Mouse (Mus musculus) kidney, embryonic 16.5 days (tissue): Measurements from ENCODE around the gene Ormdl3. TPM values are rescaled to one million over a fixed set of nuclear protein-coding genes. Genes with fewer than 3 reads are reported as not detected.
"Not testable (repeated sequence)": the region's sequence is repeated elsewhere in the genome, so short reads cannot be mapped to it uniquely, and the experiment has no call there.

ENCODE experiments used
- ATAC-seq: fragments of 200-750 bp; cut with Nextera tagmentation; 2 replicates; pipeline ENCODE4 v1.8.0; 2017; ENCODE audit warnings: moderate TSS enrichment; ENCODE audit not compliant: low FRiP score, low TSS enrichment
- H3K27ac ChIP-seq: fragments of 300-500 bp; sonication (generic); 2 replicates; pipeline ENCODE4 v1.5.1; 2014; ENCODE audit warnings: low read length
- H3K27me3 ChIP-seq: fragments of 300-500 bp; sonication (generic); 2 replicates; pipeline ENCODE4 v1.6.1; 2014; ENCODE audit warnings: low read length, control low read depth, mixed read lengths; ENCODE audit not compliant: insufficient read depth
- H3K36me3 ChIP-seq: fragments of 300-500 bp; sonication (generic); 2 replicates; pipeline ENCODE4 v1.6.1; 2014; ENCODE audit warnings: low read length, control low read depth, mixed read lengths; ENCODE audit not compliant: insufficient read depth
- H3K4me1 ChIP-seq: fragments of 300-500 bp; sonication (generic); 2 replicates; pipeline ENCODE4 v1.6.1; 2014; ENCODE audit warnings: low read length, control low read depth, mixed read lengths; ENCODE audit not compliant: insufficient read depth
- H3K4me2 ChIP-seq: fragments of 300-500 bp; sonication (generic); replicated peaks from 2 replicates; pipeline ENCODE4 v1.6.1; 2014; ENCODE audit warnings: low read depth, low read length
- H3K4me3 ChIP-seq: fragments of 300-500 bp; sonication (generic); 2 replicates; pipeline ENCODE4 v1.5.1; 2014; ENCODE audit warnings: mild to moderate bottlenecking, low read length
- H3K9ac ChIP-seq: fragments of 300-500 bp; sonication (generic); replicated peaks from 2 replicates; pipeline ENCODE4 v1.6.1; 2014; ENCODE audit warnings: low read length
- H3K9me3 ChIP-seq: fragments of 300-500 bp; sonication (generic); 2 replicates; pipeline ENCODE4 v1.6.1; 2016; ENCODE audit warnings: low read length, control low read depth
- WGBS: fragments of 180-500 bp; shearing (Covaris S2); extraction: QIAGEN DNeasy Blood & Tissue Kit; methylation state at CpG from one replicate; pipeline ENCODE4 v1.1.7; 2014; 5-methylcytosine and 5-hydroxymethylcytosine counted together
- polyA plus RNA-seq: library from polyadenylated mRNA; unstranded; fragments of >200 nt; fragmentation: Nextera tagmentation; extraction: Ambion mirVana; gene quantifications from 2 replicates; pipeline ENCODE4 v1.2.1, GENCODE M21; 2015

Gene Ormdl3
- polyA plus RNA-seq, result 67.2 and 67.6 TPM in 2 replicates

GRCm38 (mm10) chr11:98586892-98587563 lies at the start of gene Ormdl3:
TSS of gene Ormdl3 (minus strand) at chr11:98587368.
- under 1% methylated on average over 49 of the region's 49 CpGs for WGBS
- Histone ChIP-seq H3K27ac (peak within 1 kb of the TSS; percentile 73), H3K9me3 (no peaks in the 10 kb centered on the region), H3K4me3 (peak within 1 kb of the TSS; percentile 92), H3K4me2 (peak within 1 kb of the TSS; percentile 88), H3K36me3 (peaks cover 19% of the 10 kb centered on the region), H3K27me3 (peaks cover 3% of the 10 kb centered on the region; the same call in 1 of the 2 replicates), H3K9ac (peak within 1 kb of the TSS; percentile 94), H3K4me1 (peaks cover 41% of the 10 kb centered on the region)
- ATAC-seq, result peak; percentile 94

GRCm38 (mm10) chr11:98635312-98635970 lies 48.3 kb upstream of the Ormdl3 start:
- H3K27me3 ChIP-seq, H3K4me3 ChIP-seq, H3K4me1 ChIP-seq, ATAC-seq, H3K9ac ChIP-seq, H3K27ac ChIP-seq, H3K4me2 ChIP-seq, H3K9me3 ChIP-seq, H3K36me3 ChIP-seq: not testable (repeated sequence)
- 39% methylated on average over 10 of the region's 10 CpGs for WGBS

- Histone ChIP-seq H3K36me3 (no peaks in the 10 kb centered on the region), H3K27me3 (no peaks in the 10 kb centered on the region), H3K9me3 (no peaks in the 10 kb centered on the region), H3K27ac (no peak overlapping the region), H3K4me1 (no peaks in the 10 kb centered on the region), H3K4me2 (no peak overlapping the region), H3K4me3 (no peak overlapping the region), H3K9ac (no peak overlapping the region)
- 86% methylated on average over 5 of the region's 5 CpGs for WGBS
- ATAC-seq, result no peak
These were observed 43.5 kb upstream of the Ormdl3 start for GRCm38 (mm10) chr11:98630646-98631045.

- peaks cover 4% of the 10 kb centered on the region for H3K9me3 ChIP-seq
- H3K27ac ChIP-seq, result no peak overlapping the region
- H3K36me3 ChIP-seq, result no peaks in the 10 kb centered on the region
- H3K27me3 ChIP-seq, result no peaks in the 10 kb centered on the region
- no peaks in the 10 kb centered on the region for H3K4me1 ChIP-seq
- H3K9ac ChIP-seq, result no peak overlapping the region
- no peak overlapping the region for H3K4me3 ChIP-seq
- ATAC-seq, result no peak
- 92% methylated on average over 3 of the region's 3 CpGs for whole genome bisulfite sequencing
- no peak overlapping the region for H3K4me2 ChIP-seq
These were observed 41.5 kb upstream of the Ormdl3 start for GRCm38 (mm10) chr11:98628706-98629105.

GRCm38 (mm10) chr11:98625611-98626410 lies 38.6 kb upstream of the Ormdl3 start, which contains the start of the genes Gm12355 and Gsdma3:
TSS of gene Gm12355 (minus strand) at chr11:98625661.
TSS of gene Gsdma3 (plus strand) at chr11:98626360.
- no peaks in the 10 kb centered on the region for H3K27me3 ChIP-seq
- 90% methylated on average over 10 of the region's 10 CpGs for WGBS
- H3K9me3 ChIP-seq, result peaks cover 6% of the 10 kb centered on the region
- H3K9ac ChIP-seq, result no peak within 1 kb of the TSS
- no peak within 1 kb of the TSS for H3K27ac ChIP-seq
- no peak within 1 kb of the TSS for H3K4me3 ChIP-seq
- no peak within 1 kb of the TSS for H3K4me2 ChIP-seq
- H3K4me1 ChIP-seq, result no peaks in the 10 kb centered on the region
- no peak for ATAC-seq
- no peaks in the 10 kb centered on the region for H3K36me3 ChIP-seq

- H3K4me1 ChIP-seq, result not testable (repeated sequence)
These were observed 37.2 kb upstream of the Ormdl3 start for GRCm38 (mm10) chr11:98624381-98624780.

GRCm38 (mm10) chr11:98623981-98624380 lies 36.8 kb upstream of the Ormdl3 start:
- H3K27ac ChIP-seq, H3K4me1 ChIP-seq, H3K27me3 ChIP-seq, H3K36me3 ChIP-seq, H3K4me3 ChIP-seq, H3K9me3 ChIP-seq, H3K4me2 ChIP-seq, H3K9ac ChIP-seq, ATAC-seq: not testable (repeated sequence)
- WGBS, result 80% methylated on average over 6 of the region's 6 CpGs

More at GRCm38 (mm10) chr11:98624381-98624780, 37.2 kb upstream of the Ormdl3 start:
- not testable (repeated sequence) for H3K27me3 ChIP-seq, H3K4me2 ChIP-seq, ATAC-seq, H3K27ac ChIP-seq, H3K9ac ChIP-seq, H3K4me3 ChIP-seq, H3K36me3 ChIP-seq, H3K9me3 ChIP-seq
- 95% methylated on average over 2 of the region's 2 CpGs for WGBS

GRCm38 (mm10) chr11:98620791-98621190 lies 33.6 kb upstream of the Ormdl3 start:
- Histone ChIP-seq H3K4me3 (no peak overlapping the region), H3K4me2 (no peak overlapping the region), H3K4me1 (no peaks in the 10 kb centered on the region), H3K27me3 (no peaks in the 10 kb centered on the region), H3K9ac (no peak overlapping the region), H3K27ac (no peak overlapping the region), H3K36me3 (no peaks in the 10 kb centered on the region), H3K9me3 (peaks cover 6% of the 10 kb centered on the region)
- no peak for ATAC-seq
- 92% methylated on average over 13 of the region's 13 CpGs for WGBS

GRCm38 (mm10) chr11:98606763-98607162 lies 19.6 kb upstream of the Ormdl3 start:
- ATAC-seq, result 0 out of 2 replicates have a peak, but pooled peaks have one; percentile 9
- H3K9me3 ChIP-seq, result no peaks in the 10 kb centered on the region
- H3K4me1 ChIP-seq, result peaks cover 4% of the 10 kb centered on the region; the same call in 1 of the 2 replicates
- no peak overlapping the region for H3K9ac ChIP-seq
- H3K4me2 ChIP-seq, result no peak overlapping the region
- H3K27ac ChIP-seq, result no peak overlapping the region
- no peaks in the 10 kb centered on the region; the same call in 1 of the 2 replicates for H3K27me3 ChIP-seq
- no peak overlapping the region for H3K4me3 ChIP-seq
- WGBS, result 3% methylated on average over 3 of the region's 3 CpGs
- no peaks in the 10 kb centered on the region for H3K36me3 ChIP-seq
